Mouse (Mus musculus): ENCODE data around the gene Agtpbp1. TPM values are rescaled to one million over a fixed set of nuclear protein-coding genes. Genes with fewer than 3 reads are reported as not detected.

Gene Agtpbp1
- polyA plus RNA-seq, 1 experiment: 50.1 TPM

- TF ChIP-seq CTCF (IDR thresholded peaks at IDR 0.05; ENCODE audit: borderline replicate concordance, extremely low read depth, insufficient read depth, insufficient read length) (no peak), POLR2A (IDR thresholded peaks at IDR 0.05; ENCODE audit: borderline replicate concordance, extremely low read depth, insufficient read depth, insufficient read length, poor library complexity, severe bottlenecking) (no peak)
- DNase-seq (ENCODE audit: low read depth): no peak
Observed at GRCm38 (mm10) chr13:59423871-59424270, 161.2 kb downstream of the Agtpbp1 start.

GRCm38 (mm10) chr13:59416530-59417230, 168.3 kb downstream of the Agtpbp1 start:
- TF ChIP-seq POLR2A (IDR thresholded peaks at IDR 0.05; ENCODE audit: borderline replicate concordance, extremely low read depth, insufficient read depth, insufficient read length, poor library complexity, severe bottlenecking): no peak
- no peak for TF ChIP-seq CTCF (IDR thresholded peaks at IDR 0.05; ENCODE audit: borderline replicate concordance, extremely low read depth, insufficient read depth, insufficient read length)
- peak; percentile 30 for DNase-seq (ENCODE audit: low read depth)

GRCm38 (mm10) chr13:59413885-59414284, 171.1 kb downstream of the Agtpbp1 start:
- DNase-seq (ENCODE audit: low read depth): no peak
- TF ChIP-seq POLR2A (IDR thresholded peaks at IDR 0.05; ENCODE audit: borderline replicate concordance, extremely low read depth, insufficient read depth, insufficient read length, poor library complexity, severe bottlenecking) (no peak), CTCF (IDR thresholded peaks at IDR 0.05; ENCODE audit: borderline replicate concordance, extremely low read depth, insufficient read depth, insufficient read length) (no peak)

- TF ChIP-seq CTCF (IDR thresholded peaks at IDR 0.05; ENCODE audit: borderline replicate concordance, extremely low read depth, insufficient read depth, insufficient read length): no peak
- no peak for TF ChIP-seq POLR2A (IDR thresholded peaks at IDR 0.05; ENCODE audit: borderline replicate concordance, extremely low read depth, insufficient read depth, insufficient read length, poor library complexity, severe bottlenecking)
- no peak for DNase-seq (ENCODE audit: low read depth)
Observed at GRCm38 (mm10) chr13:59412672-59413071, 172.4 kb downstream of the Agtpbp1 start.

GRCm38 (mm10) chr13:59407182-59407581, 177.8 kb downstream of the Agtpbp1 start:
- DNase-seq (ENCODE audit: low read depth): no peak
- TF ChIP-seq POLR2A (IDR thresholded peaks at IDR 0.05; ENCODE audit: borderline replicate concordance, extremely low read depth, insufficient read depth, insufficient read length, poor library complexity, severe bottlenecking): no peak
- no peak for TF ChIP-seq CTCF (IDR thresholded peaks at IDR 0.05; ENCODE audit: borderline replicate concordance, extremely low read depth, insufficient read depth, insufficient read length)

- TF ChIP-seq CTCF (IDR thresholded peaks at IDR 0.05; ENCODE audit: borderline replicate concordance, extremely low read depth, insufficient read depth, insufficient read length) (no peak), POLR2A (IDR thresholded peaks at IDR 0.05; ENCODE audit: borderline replicate concordance, extremely low read depth, insufficient read depth, insufficient read length, poor library complexity, severe bottlenecking) (no peak)
- peak; percentile 92 for DNase-seq (ENCODE audit: low read depth)
Observed at GRCm38 (mm10) chr13:59402026-59402775, 182.8 kb downstream of the Agtpbp1 start.

- peak; percentile 59 for DNase-seq (ENCODE audit: low read depth)
- TF ChIP-seq CTCF (IDR thresholded peaks at IDR 0.05; ENCODE audit: borderline replicate concordance, extremely low read depth, insufficient read depth, insufficient read length) (peak; percentile 79), POLR2A (IDR thresholded peaks at IDR 0.05; ENCODE audit: borderline replicate concordance, extremely low read depth, insufficient read depth, insufficient read length, poor library complexity, severe bottlenecking) (no peak)
Observed at GRCm38 (mm10) chr13:59397571-59397970, 187.5 kb downstream of the Agtpbp1 start.

Other genes starting within 250 kb of the Agtpbp1 start
- 114 and 119 TPM in 2 replicates for gene Naa35, start within 50 bp of the Agtpbp1 start, polyA plus RNA-seq (2012; rRNA removed)
- 25.3 and 25.8 TPM in 2 replicates for gene Golm1, start 90.6 kb upstream of the Agtpbp1 start, polyA plus RNA-seq (2012; rRNA removed)
- not detected in 2 replicates for gene 4921517D22Rik, start 108.9 kb upstream of the Agtpbp1 start, polyA plus RNA-seq (2012; rRNA removed)
- gene Spata31d1a, start 125.1 kb upstream of the Agtpbp1 start, polyA plus RNA-seq (2012; rRNA removed): 0.01 and 0.04 TPM in 2 replicates
- 0.01 and 0.03 TPM in 2 replicates for gene Spata31d1b, start 127.1 kb upstream of the Agtpbp1 start, polyA plus RNA-seq (2012; rRNA removed)
- gene Spata31d1d, start 146.5 kb upstream of the Agtpbp1 start, polyA plus RNA-seq (2012; rRNA removed): 0.04 TPM in 1 of 2 replicates, not detected in the other
- gene 1700014D04Rik, start 161.5 kb upstream of the Agtpbp1 start, polyA plus RNA-seq (2012; rRNA removed): 0.13 and 0.18 TPM in 2 replicates
- 130 and 135 TPM in 2 replicates for gene Isca1, start 184.6 kb upstream of the Agtpbp1 start, polyA plus RNA-seq (2012; rRNA removed)
- gene Gm49354, start 197.0 kb upstream of the Agtpbp1 start, polyA plus RNA-seq (2012; rRNA removed): 0.55 TPM in 1 of 2 replicates, not detected in the other
- 33.1 and 40.2 TPM in 2 replicates for gene Tut7, start 237.9 kb upstream of the Agtpbp1 start, polyA plus RNA-seq (2012; rRNA removed)

Measured in brain, embryonic 14.5 days (tissue).